Mouse (Mus musculus) ES-Bruce4 (cell line): ENCODE measurements at regions not wholly inside any gene's neighbourhood (a gene's known extent, or its start where the extent isn't known, plus 50 kb on each side); places are given as distances from the start of the nearest gene placed in this dataset.

Source experiments
- CTCF ChIP-seq: IDR thresholded peaks from one replicate; pipeline ENCODE4 v1.8.1; 2011; ENCODE audit warnings: low read depth, low read length
- POLR2A ChIP-seq: IDR thresholded peaks from one replicate; pipeline ENCODE4 v1.8.1; 2011; ENCODE audit warnings: low read length; ENCODE audit not compliant: insufficient read depth

DNA sequence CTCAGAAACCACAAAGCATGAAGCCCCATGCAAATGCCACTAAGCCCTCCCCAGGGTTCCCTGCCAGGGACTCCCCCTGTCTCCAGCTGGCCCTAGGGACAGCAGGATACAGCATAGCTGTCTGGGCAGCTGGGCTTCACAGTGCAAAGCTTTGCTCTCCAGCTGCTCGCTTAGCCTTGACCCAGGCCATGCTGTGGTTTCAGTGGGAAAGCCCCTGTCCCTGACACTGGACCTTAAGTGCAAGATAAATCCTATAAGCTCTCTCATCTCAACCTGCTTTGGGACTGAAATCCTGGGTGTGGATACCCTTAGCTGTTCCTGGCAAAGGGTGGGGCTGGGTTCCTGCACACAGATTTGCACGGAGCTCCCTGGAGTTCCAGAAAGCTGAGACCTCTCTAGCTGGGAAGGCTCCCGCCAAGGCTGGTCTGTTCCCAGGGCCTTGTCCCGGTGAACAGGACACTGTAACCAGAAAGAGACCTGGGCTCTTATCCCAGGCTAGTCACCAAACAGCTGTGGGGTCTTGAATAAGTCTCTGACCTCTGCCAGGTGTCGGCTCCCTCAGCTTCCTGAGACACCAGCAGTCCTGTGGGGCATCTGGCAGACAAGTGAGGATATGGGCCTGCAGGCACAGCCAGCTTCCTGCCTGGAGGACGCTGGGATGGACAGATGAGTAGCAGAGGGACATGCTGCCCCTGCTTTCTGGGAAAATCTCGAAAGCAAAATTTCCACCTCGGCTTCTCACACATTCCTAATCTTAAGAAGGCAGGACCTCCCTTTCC lies 299.7 kb downstream of the Tns1 start:
- TF ChIP-seq POLR2A (no peak), CTCF (no peak)
